Mouse (Mus musculus): ENCODE measurements around the gene Slc25a30.

DNA sequence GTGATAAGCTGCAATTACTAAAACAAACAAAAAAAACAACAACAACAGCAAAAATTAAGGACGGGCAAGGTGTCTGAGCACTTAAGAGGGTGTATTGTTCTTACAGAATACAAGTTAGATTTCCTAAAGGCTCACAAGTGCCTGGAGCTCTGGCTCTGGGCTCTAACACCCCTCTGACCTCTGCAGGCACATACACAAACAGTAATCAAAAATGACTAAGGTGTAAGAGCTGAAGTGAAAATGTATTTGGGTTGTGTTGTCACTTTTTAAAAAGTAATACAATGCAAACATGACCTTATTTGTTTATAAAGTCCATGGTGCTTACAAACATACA is 18.6 kb downstream of the Slc25a30 start:
- TF ChIP-seq CTCF (conservative IDR thresholded peaks at IDR 0.05 in 1 of 2, IDR thresholded peaks at IDR 0.05 in 1 of 2; ENCODE audit: low read depth in 2 of 2, low read length in 2 of 2) = no peak
- TF ChIP-seq EP300 (IDR thresholded peaks at IDR 0.05; ENCODE audit: low read length) = no peak
- no peak for TF ChIP-seq POLR2AphosphoS2 (IDR thresholded peaks at IDR 0.05; ENCODE audit: low read depth, low read length)
- TF ChIP-seq RAD21 (IDR thresholded peaks at IDR 0.05; ENCODE audit: low read depth, low read length) = no peak
- TF ChIP-seq POLR2A (IDR thresholded peaks at IDR 0.05; ENCODE audit: low read depth, low read length) = no peak
- no peak for TF ChIP-seq ZKSCAN1 (IDR thresholded peaks at IDR 0.05; ENCODE audit: borderline replicate concordance, low read depth, low read length)
- no peak for TF ChIP-seq NRF1 (IDR thresholded peaks at IDR 0.05; ENCODE audit: low read depth, low read length)
- TF ChIP-seq USF1 (IDR thresholded peaks at IDR 0.05; ENCODE audit: low read depth, low read length) = no peak
- no peak for TF ChIP-seq CHD2 (IDR thresholded peaks at IDR 0.05; ENCODE audit: low read length)
- no peak for TF ChIP-seq KAT2A (IDR thresholded peaks at IDR 0.05; ENCODE audit: insufficient replicate concordance, low read length)
